10 mouse cellular contexts compared by ENCODE assay signal in genomic region chr5:97195281-97195660, GRCm38 (mm10).
DNase-seq lines count a peak whose midpoint lies in the region; ATAC-seq lines count a peak whose summit lies in the region.
"Had no signal": no experiment of that assay in that cellular context is flagged by ENCODE, and none has a peak within 500 bp of the region (broad histone marks: within the 10 kb centered on the region; RNA-seq: fewer than 3 reads in every experiment).

No protein-coding gene starts in this region.

- peak; percentile 80 for ATAC-seq in hindbrain, embryonic 12.5 days (ENCODE audit: low FRiP score)
- peak; percentile 83 for ATAC-seq in midbrain, embryonic 13.5 days

- H3K9ac ChIP-seq in hindbrain, embryonic 12.5 days: no peak overlapping the region
- no peak overlapping the region for H3K9ac ChIP-seq in midbrain, embryonic 13.5 days (replicated peaks)

- peak; percentile 34 for DNase-seq in brain, embryonic 18.5 days (ENCODE audit: low read depth, low spot score)
- peak; percentile 91 to 93 for DNase-seq in cerebellum, postnatal 25 days
- no peak for DNase-seq in adrenal gland, postnatal 36 days
- no peak for DNase-seq in heart, adult 11 months
- DNase-seq in kidney, postnatal 36 days: no peak
- DNase-seq in gastrocnemius, postnatal 14 days: no peak
- DNase-seq: right cerebral cortex, adult 18-20 months; thymus, adult 18-20 months had no signal

- peaks cover 8% of the 10 kb centered on the region for H3K4me1 ChIP-seq in hindbrain, embryonic 12.5 days
- H3K4me1 ChIP-seq in midbrain, embryonic 13.5 days (replicated peaks): peaks cover 12% of the 10 kb centered on the region; the same call in 1 of the 2 replicates

- intact Hi-C loops in gastrocnemius, postnatal 14 days (cut with DNase I; ENCODE audit: low total_unique reads): no loop called here

- H3K27ac ChIP-seq in hindbrain, embryonic 12.5 days: peak overlapping the region; percentile 62
- H3K27ac ChIP-seq in midbrain, embryonic 13.5 days: peak overlapping the region; percentile 51; the same call in 1 of the 2 replicates

- H3K4me3 ChIP-seq in hindbrain, embryonic 12.5 days: no peak overlapping the region
- H3K4me3 ChIP-seq in midbrain, embryonic 13.5 days (replicated peaks): no peak overlapping the region

- H3K9me3 ChIP-seq in hindbrain, embryonic 12.5 days (replicated peaks): no peaks in the 10 kb centered on the region
- H3K9me3 ChIP-seq in midbrain, embryonic 13.5 days: no peaks in the 10 kb centered on the region

- H3K4me2 ChIP-seq in hindbrain, embryonic 12.5 days (replicated peaks): peak overlapping the region; percentile 19
- peak overlapping the region; percentile 27; the same call in 1 of the 2 replicates for H3K4me2 ChIP-seq in midbrain, embryonic 13.5 days (replicated peaks)

- no peaks in the 10 kb centered on the region for H3K27me3 ChIP-seq in hindbrain, embryonic 12.5 days
- H3K27me3 ChIP-seq in midbrain, embryonic 13.5 days: no peaks in the 10 kb centered on the region; the same call in 1 of the 2 replicates

- no peaks in the 10 kb centered on the region for H3K36me3 ChIP-seq in hindbrain, embryonic 12.5 days
- no peaks in the 10 kb centered on the region for H3K36me3 ChIP-seq in midbrain, embryonic 13.5 days

- WGBS in hindbrain, embryonic 12.5 days: 49% methylated on average over 10 of the region's 10 CpGs
- 44% methylated on average over 10 of the region's 10 CpGs for WGBS in midbrain, embryonic 13.5 days

Comparison
In these comparisons a context has a peak if more than half of its experiments do, and no peak if none do; other contexts are left out.
1. DNase-seq: peak in brain, embryonic 18.5 days (single experiment) and cerebellum, postnatal 25 days (2 of 2); none in adrenal gland, postnatal 36 days (0 of 2), heart, adult 11 months (single experiment), kidney, postnatal 36 days (0 of 2) and gastrocnemius, postnatal 14 days (single experiment).